Mouse (Mus musculus): ENCODE results near the gene Phf6. TPM values are rescaled to one million over a fixed set of nuclear protein-coding genes. Genes with fewer than 3 reads are reported as not detected.
"Not testable (repeated sequence)": the region's sequence is repeated elsewhere in the genome, so short reads cannot be mapped to it uniquely, and the experiment has no call there.

Gene Phf6
- polyA plus RNA-seq (2016; fragmentation: Nextera tagmentation; extraction: Ambion mirVana), result 78.4 and 98.0 TPM in 2 replicates

GRCm38 (mm10) chrX:52911587-52912371 is at the start of gene Phf6:
TSS of gene Phf6 (plus strand) at chrX:52912266.
- no peaks in the 10 kb centered on the region for H3K36me3 ChIP-seq
- H3K27ac ChIP-seq, result peak within 1 kb of the TSS; percentile 95
- no peaks in the 10 kb centered on the region for H3K4me1 ChIP-seq
- H3K4me3 ChIP-seq, result peak within 1 kb of the TSS; percentile 70
- no peaks in the 10 kb centered on the region for H3K9me3 ChIP-seq (replicated peaks)
- H3K27me3 ChIP-seq (ENCODE audit: low read depth, poor library complexity, severe bottlenecking), result no peaks in the 10 kb centered on the region
- peak; percentile 88 for DNase-seq (ENCODE audit: low spot score)
- 22% methylated on average over 51 of the region's 54 CpGs for WGBS

GRCm38 (mm10) chrX:52864126-52864525 is 47.9 kb upstream of the Phf6 start:
- Histone ChIP-seq H3K4me3 (no peak overlapping the region), H3K36me3 (no peaks in the 10 kb centered on the region), H3K27ac (no peak overlapping the region), H3K4me1 (no peaks in the 10 kb centered on the region), H3K27me3 (ENCODE audit: low read depth, poor library complexity, severe bottlenecking) (peaks cover 11% of the 10 kb centered on the region; the same call in 1 of the 2 replicates), H3K9me3 (replicated peaks) (no peaks in the 10 kb centered on the region)
- 53% methylated on average over 2 of the region's 2 CpGs for WGBS
- DNase-seq (ENCODE audit: low spot score), result no peak

- H3K27ac ChIP-seq; H3K4me1 ChIP-seq; H3K36me3 ChIP-seq; DNase-seq (ENCODE audit: low spot score); H3K9me3 ChIP-seq (replicated peaks); H3K4me3 ChIP-seq; H3K27me3 ChIP-seq (ENCODE audit: low read depth, poor library complexity, severe bottlenecking): not testable (repeated sequence)
- 73% methylated on average over 19 of the region's 27 CpGs for WGBS
Measured at GRCm38 (mm10) chrX:52898486-52898885, 13.6 kb upstream of the Phf6 start.

- Histone ChIP-seq H3K27me3 (ENCODE audit: low read depth, poor library complexity, severe bottlenecking) (no peaks in the 10 kb centered on the region), H3K4me1 (no peaks in the 10 kb centered on the region), H3K4me3 (peak overlapping the region; percentile 70), H3K27ac (peak overlapping the region; percentile 95), H3K9me3 (replicated peaks) (no peaks in the 10 kb centered on the region), H3K36me3 (no peaks in the 10 kb centered on the region)
- 6% methylated on average over 26 of the region's 26 CpGs for WGBS
- no peak for DNase-seq (ENCODE audit: low spot score)
Measured at GRCm38 (mm10) chrX:52912372-52912728, 284 bp downstream of the Phf6 start.

GRCm38 (mm10) chrX:52912826-52913701 is 998 bp downstream of the Phf6 start:
- H3K9me3 ChIP-seq (replicated peaks), result no peaks in the 10 kb centered on the region
- DNase-seq (ENCODE audit: low spot score), result peak; percentile 33
- H3K27me3 ChIP-seq (ENCODE audit: low read depth, poor library complexity, severe bottlenecking), result no peaks in the 10 kb centered on the region
- peaks cover 1% of the 10 kb centered on the region; the same call in 1 of the 2 replicates for H3K36me3 ChIP-seq
- peak overlapping the region; percentile 70 for H3K4me3 ChIP-seq
- WGBS, result 20% methylated on average over 31 of the region's 31 CpGs
- H3K4me1 ChIP-seq, result no peaks in the 10 kb centered on the region
- peak overlapping the region; percentile 95 for H3K27ac ChIP-seq

GRCm38 (mm10) chrX:52913856-52914255 is 1.8 kb downstream of the Phf6 start:
- Histone ChIP-seq H3K4me3 (peak overlapping the region; percentile 70), H3K27ac (0 out of 2 replicates have a peak overlapping the region, but pooled peaks have one; percentile 95), H3K27me3 (ENCODE audit: low read depth, poor library complexity, severe bottlenecking) (no peaks in the 10 kb centered on the region), H3K9me3 (replicated peaks) (no peaks in the 10 kb centered on the region), H3K4me1 (no peaks in the 10 kb centered on the region), H3K36me3 (peaks cover 2% of the 10 kb centered on the region; the same call in 1 of the 2 replicates)
- WGBS, result 75% methylated on average over 4 of the region's 4 CpGs
- no peak for DNase-seq (ENCODE audit: low spot score)

- Histone ChIP-seq H3K27me3 (ENCODE audit: low read depth, poor library complexity, severe bottlenecking) (no peaks in the 10 kb centered on the region), H3K27ac (no peak overlapping the region), H3K9me3 (replicated peaks) (no peaks in the 10 kb centered on the region), H3K4me3 (no peak overlapping the region), H3K36me3 (peaks cover 2% of the 10 kb centered on the region; the same call in 1 of the 2 replicates), H3K4me1 (no peaks in the 10 kb centered on the region)
- no peak for DNase-seq (ENCODE audit: low spot score)
Measured at GRCm38 (mm10) chrX:52914705-52915104, 2.6 kb downstream of the Phf6 start.

- 83% methylated on average over 7 of the region's 7 CpGs for WGBS
- Histone ChIP-seq H3K27ac (no peak overlapping the region), H3K4me3 (no peak overlapping the region), H3K4me1 (no peaks in the 10 kb centered on the region), H3K9me3 (replicated peaks) (no peaks in the 10 kb centered on the region), H3K27me3 (ENCODE audit: low read depth, poor library complexity, severe bottlenecking) (no peaks in the 10 kb centered on the region), H3K36me3 (peaks cover 16% of the 10 kb centered on the region; the same call in 1 of the 2 replicates)
- no peak for DNase-seq (ENCODE audit: low spot score)
Measured at GRCm38 (mm10) chrX:52916516-52916915, 4.5 kb downstream of the Phf6 start.

GRCm38 (mm10) chrX:52926726-52927125 is 14.7 kb downstream of the Phf6 start:
- H3K27me3 ChIP-seq (ENCODE audit: low read depth, poor library complexity, severe bottlenecking), result no peaks in the 10 kb centered on the region
- no peak overlapping the region for H3K27ac ChIP-seq
- 89% methylated on average over 9 of the region's 9 CpGs for WGBS
- H3K9me3 ChIP-seq (replicated peaks), result no peaks in the 10 kb centered on the region
- H3K36me3 ChIP-seq, result peaks cover 33% of the 10 kb centered on the region
- H3K4me3 ChIP-seq, result no peak overlapping the region
- no peaks in the 10 kb centered on the region for H3K4me1 ChIP-seq
- DNase-seq (ENCODE audit: low spot score), result no peak

- H3K9me3 ChIP-seq (replicated peaks), result no peaks in the 10 kb centered on the region
- no peak overlapping the region for H3K27ac ChIP-seq
- H3K4me3 ChIP-seq, result no peak overlapping the region
- H3K36me3 ChIP-seq, result peaks cover 20% of the 10 kb centered on the region
- H3K27me3 ChIP-seq (ENCODE audit: low read depth, poor library complexity, severe bottlenecking), result no peaks in the 10 kb centered on the region
- WGBS, result 36% methylated on average over 1 of the region's 1 CpGs
- no peaks in the 10 kb centered on the region for H3K4me1 ChIP-seq
- DNase-seq (ENCODE audit: low spot score), result peak; percentile 30
Measured at GRCm38 (mm10) chrX:52928883-52929282, 16.8 kb downstream of the Phf6 start.

- 91% methylated on average over 3 of the region's 3 CpGs for WGBS
- no peak overlapping the region for H3K4me3 ChIP-seq
- no peak for DNase-seq (ENCODE audit: low spot score)
- no peaks in the 10 kb centered on the region for H3K9me3 ChIP-seq (replicated peaks)
- no peak overlapping the region for H3K27ac ChIP-seq
- no peaks in the 10 kb centered on the region for H3K27me3 ChIP-seq (ENCODE audit: low read depth, poor library complexity, severe bottlenecking)
- H3K36me3 ChIP-seq, result peaks cover 19% of the 10 kb centered on the region
- H3K4me1 ChIP-seq, result no peaks in the 10 kb centered on the region
Measured at GRCm38 (mm10) chrX:52929779-52930178, 17.7 kb downstream of the Phf6 start.

- H3K4me3 ChIP-seq, result no peak overlapping the region
- peaks cover 19% of the 10 kb centered on the region for H3K36me3 ChIP-seq
- WGBS, result 84% methylated on average over 5 of the region's 5 CpGs
- H3K9me3 ChIP-seq (replicated peaks), result no peaks in the 10 kb centered on the region
- no peaks in the 10 kb centered on the region for H3K27me3 ChIP-seq (ENCODE audit: low read depth, poor library complexity, severe bottlenecking)
- no peaks in the 10 kb centered on the region for H3K4me1 ChIP-seq
- H3K27ac ChIP-seq, result no peak overlapping the region
- no peak for DNase-seq (ENCODE audit: low spot score)
Measured at GRCm38 (mm10) chrX:52930191-52930590, 18.1 kb downstream of the Phf6 start.

- Histone ChIP-seq H3K36me3 (peaks cover 23% of the 10 kb centered on the region), H3K4me1 (no peaks in the 10 kb centered on the region), H3K27ac (no peak overlapping the region), H3K27me3 (ENCODE audit: low read depth, poor library complexity, severe bottlenecking) (no peaks in the 10 kb centered on the region), H3K9me3 (replicated peaks) (no peaks in the 10 kb centered on the region), H3K4me3 (no peak overlapping the region)
- 97% methylated on average over 1 of the region's 1 CpGs for WGBS
- DNase-seq (ENCODE audit: low spot score), result no peak
Measured at GRCm38 (mm10) chrX:52932161-52932560, 20.1 kb downstream of the Phf6 start.

All from limb, embryonic 10.5 days (tissue).